Mouse (Mus musculus) adrenal gland, adult 8-10 months (tissue): ENCODE results near the gene Vmn1r201. TPM values are rescaled to one million over a fixed set of nuclear protein-coding genes. Genes with fewer than 3 reads are reported as not detected.

Experiments used
- DNase-seq: peaks from one replicate; pipeline ENCODE4 v3.0.0; 2022
- total RNA-seq, 4 experiments: library from RNA; stranded (reverse); gene quantifications; 2 replicates each; pipeline ENCODE4 v1.2.4; 2022

Gene Vmn1r201
- not detected for total RNA-seq

DNA sequence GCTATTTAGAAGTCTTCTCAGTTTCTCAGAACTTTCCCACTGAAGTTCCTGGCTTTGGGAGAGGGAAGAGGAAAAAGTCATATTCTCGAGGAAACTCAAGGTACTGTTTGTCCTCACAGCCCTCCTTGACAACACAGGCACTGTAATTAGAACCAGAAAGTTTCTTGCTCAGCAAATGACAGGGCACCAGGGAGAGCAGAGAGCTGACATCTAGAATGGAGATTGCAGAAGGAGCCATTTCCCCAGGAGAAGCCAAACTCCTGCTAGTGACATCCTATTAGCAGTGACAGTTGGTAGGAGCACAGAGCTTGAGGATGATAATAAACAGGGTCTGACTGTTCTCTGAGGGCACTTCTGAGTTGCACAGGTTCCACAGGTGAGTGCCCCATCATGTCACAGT is at the start of gene Vmn1r201:
Vmn1r201 (plus strand) TSS at position 301 of the 400 bp plus-strand sequence.
- DNase-seq = no peak

DNA sequence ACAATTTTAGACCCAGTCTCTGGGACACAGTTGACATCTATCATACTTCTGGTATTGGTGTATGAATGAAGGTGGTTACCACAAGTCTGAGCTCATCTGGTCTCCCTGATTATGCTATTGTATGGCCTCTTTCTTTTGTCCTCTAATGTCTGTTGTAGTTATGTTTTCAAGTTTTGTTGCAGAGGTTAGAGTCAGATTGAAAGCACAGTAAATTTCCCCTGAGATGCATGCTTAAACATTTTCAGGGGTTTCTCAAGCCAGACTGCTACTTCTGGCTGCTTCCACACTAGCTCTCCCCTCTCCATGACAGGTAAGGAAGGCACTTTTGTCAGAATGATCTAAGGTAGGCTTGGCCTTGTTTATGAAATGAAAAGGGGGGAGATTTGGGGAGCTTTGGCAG is 16.6 kb upstream of the Vmn1r201 start:
- no peak for DNase-seq

GRCm38 (mm10) chr13:22502431-22502830 is 30.7 kb downstream of the Vmn1r201 start:
- no peak for DNase-seq

DNA sequence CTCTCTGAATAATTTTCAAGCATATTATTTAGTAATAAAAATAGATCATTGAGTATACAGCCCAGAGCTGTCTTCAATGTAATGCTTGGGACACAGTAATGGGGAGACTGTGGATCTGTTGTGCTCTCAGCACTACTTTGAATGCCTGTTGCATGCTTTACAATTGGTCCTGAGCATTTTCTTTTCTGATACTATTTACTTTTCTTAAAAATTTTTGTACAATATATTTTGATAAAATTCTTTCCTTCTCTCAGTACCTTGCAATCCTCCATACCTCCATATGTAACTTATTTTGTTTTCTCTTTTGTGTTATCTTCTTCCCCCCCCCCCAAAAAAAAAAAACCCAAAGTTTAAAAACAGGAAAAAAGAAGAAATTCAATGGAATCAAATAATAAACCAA is 33.6 kb downstream of the Vmn1r201 start, which contains the start of gene Vmn1r202:
Vmn1r202 (minus strand) TSS at position 101 of the 400 bp plus-strand sequence.
- DNase-seq = no peak

- DNase-seq = no peak
Observed at GRCm38 (mm10) chr13:22517814-22518213, 46.1 kb downstream of the Vmn1r201 start, which contains the start of gene Vmn1r203. Gene Vmn1r203, plus strand, starts transcription at chr13:22518114.

Other genes starting within 250 kb of the Vmn1r201 start
- gene Vmn1r193, start 248.8 kb upstream of the Vmn1r201 start, total RNA-seq = not detected
- gene Vmn1r194, start 227.7 kb upstream of the Vmn1r201 start, total RNA-seq = not detected
- gene Vmn1r195, start 201.4 kb upstream of the Vmn1r201 start, total RNA-seq = not detected
- not detected for gene Vmn1r196, start 182.0 kb upstream of the Vmn1r201 start, total RNA-seq
- gene Vmn1r197, start 147.3 kb upstream of the Vmn1r201 start, total RNA-seq = not detected
- not detected for gene Vmn1r198, start 121.6 kb upstream of the Vmn1r201 start, total RNA-seq
- not detected for gene Vmn1r199, start 92.1 kb upstream of the Vmn1r201 start, total RNA-seq
- not detected for gene Vmn1r200, start 81.5 kb upstream of the Vmn1r201 start, total RNA-seq
- gene Vmn1r202, start 33.5 kb downstream of the Vmn1r201 start, total RNA-seq = under 1 TPM in 1 of 4 experiments, not detected in 3; 0.06 TPM
- gene Vmn1r203, start 46.2 kb downstream of the Vmn1r201 start, total RNA-seq = not detected
- not detected for gene Vmn1r204, start 81.3 kb downstream of the Vmn1r201 start, total RNA-seq
- gene Vmn1r205, start 121.1 kb downstream of the Vmn1r201 start, total RNA-seq = not detected
- not detected for gene Vmn1r206, start 152.3 kb downstream of the Vmn1r201 start, total RNA-seq